Comparison of ENCODE assay signal across 20 mouse cellular contexts in genomic region chr9:61449363-61449904, GRCm38 (mm10).
DNase-seq lines count a peak whose midpoint lies in the region; ATAC-seq and TF ChIP-seq lines count a peak whose summit lies in the region.
"Had no signal": no experiment of that assay in that cellular context is flagged by ENCODE, and none has a peak within 500 bp of the region (broad histone marks: within the 10 kb centered on the region; RNA-seq: fewer than 3 reads in every experiment).

No protein-coding gene starts in this region.

- no peak overlapping the region for H3K9ac ChIP-seq in kidney, embryonic 14.5 days (ENCODE audit: low read depth, low read length)
- no peak overlapping the region for H3K9ac ChIP-seq in stomach, postnatal 0 days (ENCODE audit: low read length)
- H3K9ac ChIP-seq: forebrain, postnatal 0 days; midbrain, embryonic 12.5 days; neural tube, embryonic 12.5 days had no signal

- DNase-seq in kidney, adult 2 months, result no peak
- no peak for DNase-seq in stomach, postnatal 0 days (ENCODE audit: low spot score)
- no peak for DNase-seq in adrenal gland, adult 8-10 months
- DNase-seq: adrenal gland, adult 2 months; cerebellum, adult 9-10 months; forebrain, postnatal 0 days; heart, postnatal 36 days; kidney, adult 18-20 months; kidney, postnatal 4 days; thymus, postnatal 14 days had no signal

- no peak overlapping the region for H3K4me3 ChIP-seq in kidney, embryonic 14.5 days (ENCODE audit: low read length)
- no peak overlapping the region for H3K4me3 ChIP-seq in kidney, adult 2 months (ENCODE audit: insufficient read depth, low read depth, low read length)
- H3K4me3 ChIP-seq in stomach, postnatal 0 days (ENCODE audit: low read depth, low read length), result no peak overlapping the region
- H3K4me3 ChIP-seq: heart, adult 2 months; midbrain, embryonic 12.5 days; neural tube, embryonic 12.5 days had no signal

- peaks cover 7% of the 10 kb centered on the region for H3K4me1 ChIP-seq in kidney, embryonic 14.5 days (ENCODE audit: control insufficient read depth, insufficient read depth, low read length)
- no peaks in the 10 kb centered on the region for H3K4me1 ChIP-seq in kidney, adult 2 months (ENCODE audit: control insufficient read depth, insufficient read depth, low read length)
- no peaks in the 10 kb centered on the region for H3K4me1 ChIP-seq in stomach, postnatal 0 days (replicated peaks; ENCODE audit: control insufficient read depth, insufficient read depth)

- no peak for TF ChIP-seq EP300 in stomach, postnatal 0 days (optimal IDR thresholded peaks at IDR 0.05)

- peak; percentile 35; the same call in 1 of the 2 replicates for ATAC-seq in kidney, embryonic 14.5 days (ENCODE audit: low FRiP score, low TSS enrichment)
- ATAC-seq in common myeloid progenitor, adult 5-6 weeks (replicated peaks; ENCODE audit: low read depth, poor library complexity, severe bottlenecking), result 0 out of 2 replicates have a peak, but pooled peaks have one; percentile 36
- ATAC-seq in neutrophil, adult 5-6 weeks (ENCODE audit: extremely low read depth, insufficient number of reproducible peaks, low FRiP score, poor library complexity, severe bottlenecking), result peak; percentile 72
- peak; percentile 29; the same call in 1 of the 2 replicates for ATAC-seq in stomach, postnatal 0 days (ENCODE audit: low FRiP score, low TSS enrichment)
- no peak for ATAC-seq in frontal cortex, adult (ENCODE audit: low TSS enrichment)
- ATAC-seq: forebrain, postnatal 0 days; hindbrain, postnatal 0 days had no signal

- H3K27me3 ChIP-seq in kidney, embryonic 14.5 days (ENCODE audit: control insufficient read depth, insufficient read depth, low read length), result no peaks in the 10 kb centered on the region
- no peaks in the 10 kb centered on the region for H3K27me3 ChIP-seq in kidney, adult 2 months (replicated peaks; ENCODE audit: control insufficient read depth, insufficient read depth, low read length)
- no peaks in the 10 kb centered on the region for H3K27me3 ChIP-seq in stomach, postnatal 0 days (ENCODE audit: control insufficient read depth, insufficient read depth, low read length)

- no peaks in the 10 kb centered on the region for H3K36me3 ChIP-seq in kidney, embryonic 14.5 days (ENCODE audit: control insufficient read depth, insufficient read depth, low read length)
- no peaks in the 10 kb centered on the region for H3K36me3 ChIP-seq in kidney, adult 2 months (ENCODE audit: control insufficient read depth, insufficient read depth, low read length)
- no peaks in the 10 kb centered on the region for H3K36me3 ChIP-seq in stomach, postnatal 0 days (ENCODE audit: control insufficient read depth, insufficient read depth, low read length)
- H3K36me3 ChIP-seq: midbrain, embryonic 12.5 days; neural tube, embryonic 12.5 days had no signal

- WGBS in kidney, embryonic 14.5 days, result 47% methylated on average over 5 of the region's 5 CpGs
- WGBS in kidney, adult 2 months, result 55% methylated on average over 5 of the region's 5 CpGs
- 60% methylated on average over 5 of the region's 5 CpGs for WGBS in stomach, postnatal 0 days

- no peaks in the 10 kb centered on the region for H3K9me3 ChIP-seq in kidney, embryonic 14.5 days (ENCODE audit: control insufficient read depth, low read length)
- no peaks in the 10 kb centered on the region for H3K9me3 ChIP-seq in stomach, postnatal 0 days (ENCODE audit: control insufficient read depth, low read length)
- H3K9me3 ChIP-seq: midbrain, embryonic 12.5 days; neural tube, embryonic 12.5 days had no signal

- no peak overlapping the region for H3K4me2 ChIP-seq in kidney, embryonic 14.5 days (replicated peaks; ENCODE audit: low read depth, low read length)
- H3K4me2 ChIP-seq in stomach, postnatal 0 days (replicated peaks; ENCODE audit: low read depth), result no peak overlapping the region
- H3K4me2 ChIP-seq: liver, embryonic 11.5 days; midbrain, embryonic 12.5 days; neural tube, embryonic 12.5 days had no signal

- H3K27ac ChIP-seq in kidney, embryonic 14.5 days (ENCODE audit: low read depth, low read length), result no peak overlapping the region
- no peak overlapping the region for H3K27ac ChIP-seq in kidney, adult 2 months (ENCODE audit: insufficient read depth, low read depth, low read length)
- no peak overlapping the region for H3K27ac ChIP-seq in stomach, postnatal 0 days (replicated peaks)
- H3K27ac ChIP-seq: heart, adult 2 months; hindbrain, postnatal 0 days; macrophage; midbrain, embryonic 12.5 days; neural tube, embryonic 12.5 days had no signal

- TF ChIP-seq CTCF in kidney, adult 2 months (conservative IDR thresholded peaks at IDR 0.05; ENCODE audit: insufficient read depth, insufficient read length, low read depth, low read length), result no peak
- no peak for TF ChIP-seq CTCF in stomach, postnatal 0 days (IDR thresholded peaks at IDR 0.05; ENCODE audit: low read depth)

- no peak for TF ChIP-seq POLR2A in kidney, adult 2 months (IDR thresholded peaks at IDR 0.05; ENCODE audit: low read depth, low read length)
